Mouse (Mus musculus): Measurements from ENCODE around the gene Aebp1. TPM values are rescaled to one million over a fixed set of nuclear protein-coding genes. Genes with fewer than 3 reads are reported as not detected.

The Aebp1 gene
- total and polyA plus RNA-seq, 3 experiments, result not detected

DNA sequence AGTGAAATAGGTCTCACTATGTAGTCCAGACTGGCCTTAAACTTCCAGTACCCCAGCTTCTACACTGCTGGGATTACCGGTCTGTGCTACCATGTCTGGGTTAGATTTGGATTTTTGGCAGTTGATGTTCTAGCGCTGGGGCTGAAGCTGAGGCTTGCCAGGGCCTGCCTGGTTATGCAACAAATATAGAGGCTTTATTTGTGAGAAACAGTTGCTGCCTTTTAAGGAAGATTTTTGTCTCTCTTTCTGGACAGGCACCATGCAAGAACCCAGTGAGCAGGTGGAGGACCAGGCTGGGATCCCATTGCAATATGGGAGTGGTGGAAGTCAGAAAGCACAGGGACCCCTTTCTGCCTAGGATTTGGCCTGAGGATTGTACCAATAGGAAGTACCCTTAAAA is 20.0 kb upstream of the Aebp1 start:
- DNase-seq (ENCODE audit: low spot score) (no peak), ATAC-seq (ENCODE audit: extremely low read depth, insufficient number of reproducible peaks, low FRiP score, poor library complexity, severe bottlenecking) (no peak)
- H3K27me3 ChIP-seq (ENCODE audit: insufficient read depth, low read length), result no peaks in the 10 kb centered on the region; the same call in 1 of the 2 replicates
- H3K4me3 ChIP-seq (ENCODE audit: low read depth, low read length), result no peak overlapping the region
- peaks cover under 1% of the 10 kb centered on the region; the same call in 1 of the 2 replicates for H3K9me3 ChIP-seq (replicated peaks)
- peaks cover 3% of the 10 kb centered on the region for H3K4me1 ChIP-seq (ENCODE audit: insufficient read depth, low read depth, low read length)
- H3K36me3 ChIP-seq (replicated peaks), result no peaks in the 10 kb centered on the region
- TF ChIP-seq TAL1 (conservative IDR thresholded peaks at IDR 0.05; ENCODE audit: low read depth, low read length), result no peak
- TF ChIP-seq CTCF (IDR thresholded peaks at IDR 0.05; ENCODE audit: low read depth, low read length), result no peak
- no peak for TF ChIP-seq GATA1 (IDR thresholded peaks at IDR 0.05; ENCODE audit: borderline replicate concordance, low read length)
- TF ChIP-seq GATA2 (IDR thresholded peaks at IDR 0.05; ENCODE audit: borderline replicate concordance, low read depth, low read length), result no peak
- no peak for TF ChIP-seq POLR2AphosphoS5 (IDR thresholded peaks at IDR 0.05; ENCODE audit: insufficient replicate concordance, low read depth, low read length)

DNA sequence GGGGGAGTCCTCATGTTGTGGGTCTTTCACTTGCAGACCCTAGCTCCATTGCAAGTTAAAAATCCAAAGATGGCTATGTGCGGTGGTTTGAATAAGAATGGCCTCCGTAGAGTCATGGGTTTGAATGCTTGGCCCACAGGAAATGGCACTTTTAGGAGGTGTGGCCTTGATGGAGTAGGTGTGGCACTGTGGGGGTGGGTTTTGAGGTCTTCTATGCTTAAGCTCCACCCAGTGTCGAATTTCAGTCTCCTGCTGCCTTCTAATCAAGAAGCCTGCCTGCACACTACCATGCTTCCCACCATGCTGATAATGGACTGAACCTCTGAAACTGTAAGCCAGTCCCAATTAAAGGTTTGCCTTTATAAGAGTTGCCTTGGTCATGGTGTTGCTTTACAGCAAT is 18.6 kb upstream of the Aebp1 start:
- Histone ChIP-seq H3K27me3 (ENCODE audit: insufficient read depth, low read length) (peaks cover 2% of the 10 kb centered on the region), H3K36me3 (replicated peaks) (no peaks in the 10 kb centered on the region), H3K4me3 (ENCODE audit: low read depth, low read length) (no peak overlapping the region), H3K4me1 (ENCODE audit: insufficient read depth, low read depth, low read length) (no peaks in the 10 kb centered on the region), H3K9me3 (replicated peaks) (peaks cover 4% of the 10 kb centered on the region)
- no peak for TF ChIP-seq GATA2 (IDR thresholded peaks at IDR 0.05; ENCODE audit: borderline replicate concordance, low read depth, low read length)
- TF ChIP-seq POLR2AphosphoS5 (IDR thresholded peaks at IDR 0.05; ENCODE audit: insufficient replicate concordance, low read depth, low read length), result no peak
- no peak for TF ChIP-seq TAL1 (conservative IDR thresholded peaks at IDR 0.05; ENCODE audit: low read depth, low read length)
- TF ChIP-seq GATA1 (IDR thresholded peaks at IDR 0.05; ENCODE audit: borderline replicate concordance, low read length), result no peak
- TF ChIP-seq CTCF (IDR thresholded peaks at IDR 0.05; ENCODE audit: low read depth, low read length), result no peak
- DNase-seq (ENCODE audit: low spot score) (no peak), ATAC-seq (ENCODE audit: extremely low read depth, insufficient number of reproducible peaks, low FRiP score, poor library complexity, severe bottlenecking) (no peak)

DNA sequence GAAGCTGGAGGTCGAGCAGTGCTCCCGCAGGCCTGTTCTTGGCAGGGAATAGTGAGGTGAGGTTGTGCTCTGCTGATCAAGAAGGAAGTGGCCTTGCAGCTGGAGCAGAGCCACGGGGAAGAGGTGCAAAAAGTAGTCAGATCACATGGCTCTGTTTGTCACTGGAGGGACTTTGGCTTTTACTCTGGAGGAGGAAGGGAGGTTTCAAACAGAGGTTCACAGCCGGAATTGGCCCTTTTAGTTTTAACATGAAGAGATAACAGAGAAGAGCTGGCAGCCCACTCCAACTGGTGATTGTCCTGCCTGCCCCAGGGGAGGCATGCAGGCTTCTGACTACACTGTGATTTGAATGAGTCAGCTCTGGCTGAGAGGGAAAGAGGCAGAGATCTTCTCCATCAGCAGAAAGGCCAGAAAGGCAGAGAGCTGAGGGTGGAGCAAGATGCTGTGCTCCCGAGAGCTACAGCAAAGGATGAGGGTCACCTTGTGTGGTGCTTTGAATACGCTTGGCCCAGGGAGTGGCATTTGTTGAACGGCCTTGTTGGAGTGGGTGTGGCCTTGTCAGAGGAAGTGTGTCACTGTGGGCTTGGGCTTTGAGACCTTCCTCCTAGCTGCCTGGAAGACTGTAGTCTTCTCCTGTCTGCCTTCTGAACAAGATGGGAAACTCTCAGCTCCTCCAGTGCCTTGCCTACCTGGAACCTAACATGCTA is 15.0 kb upstream of the Aebp1 start:
- TF ChIP-seq POLR2AphosphoS5 (IDR thresholded peaks at IDR 0.05; ENCODE audit: insufficient replicate concordance, low read depth, low read length) (no peak), CTCF (IDR thresholded peaks at IDR 0.05; ENCODE audit: low read depth, low read length) (no peak), GATA1 (IDR thresholded peaks at IDR 0.05; ENCODE audit: borderline replicate concordance, low read length) (no peak), GATA2 (IDR thresholded peaks at IDR 0.05; ENCODE audit: borderline replicate concordance, low read depth, low read length) (no peak), TAL1 (conservative IDR thresholded peaks at IDR 0.05; ENCODE audit: low read depth, low read length) (no peak)
- H3K4me3 ChIP-seq (ENCODE audit: low read depth, low read length), result no peak overlapping the region
- no peaks in the 10 kb centered on the region for H3K36me3 ChIP-seq (replicated peaks)
- no peak for ATAC-seq (ENCODE audit: extremely low read depth, insufficient number of reproducible peaks, low FRiP score, poor library complexity, severe bottlenecking)
- H3K9me3 ChIP-seq (replicated peaks), result peaks cover 4% of the 10 kb centered on the region
- no peaks in the 10 kb centered on the region for H3K4me1 ChIP-seq (ENCODE audit: insufficient read depth, low read depth, low read length)
- peaks cover 2% of the 10 kb centered on the region for H3K27me3 ChIP-seq (ENCODE audit: insufficient read depth, low read length)
- no peak for DNase-seq (ENCODE audit: low spot score)

- H3K36me3 ChIP-seq (replicated peaks), result no peaks in the 10 kb centered on the region
- DNase-seq (ENCODE audit: low spot score) (no peak), ATAC-seq (ENCODE audit: extremely low read depth, insufficient number of reproducible peaks, low FRiP score, poor library complexity, severe bottlenecking) (no peak)
- TF ChIP-seq TAL1 (conservative IDR thresholded peaks at IDR 0.05; ENCODE audit: low read depth, low read length) (no peak), POLR2AphosphoS5 (IDR thresholded peaks at IDR 0.05; ENCODE audit: insufficient replicate concordance, low read depth, low read length) (no peak)
- H3K27me3 ChIP-seq (ENCODE audit: insufficient read depth, low read length), result peaks cover 2% of the 10 kb centered on the region
- peaks cover 4% of the 10 kb centered on the region for H3K9me3 ChIP-seq (replicated peaks)
- no peak overlapping the region for H3K4me3 ChIP-seq (ENCODE audit: low read depth, low read length)
- H3K4me1 ChIP-seq (ENCODE audit: insufficient read depth, low read depth, low read length), result no peaks in the 10 kb centered on the region
Measured at GRCm38 (mm10) chr11:5848741-5849140, 13.0 kb upstream of the Aebp1 start.

- DNase-seq (ENCODE audit: low spot score) (no peak), ATAC-seq (ENCODE audit: extremely low read depth, insufficient number of reproducible peaks, low FRiP score, poor library complexity, severe bottlenecking) (no peak)
- H3K4me1 ChIP-seq (ENCODE audit: insufficient read depth, low read depth, low read length), result no peaks in the 10 kb centered on the region
- no peaks in the 10 kb centered on the region for H3K36me3 ChIP-seq (replicated peaks)
- TF ChIP-seq TAL1 (conservative IDR thresholded peaks at IDR 0.05; ENCODE audit: low read depth, low read length) (no peak), GATA1 (IDR thresholded peaks at IDR 0.05; ENCODE audit: borderline replicate concordance, low read length) (no peak), GATA2 (IDR thresholded peaks at IDR 0.05; ENCODE audit: borderline replicate concordance, low read depth, low read length) (no peak), CTCF (IDR thresholded peaks at IDR 0.05; ENCODE audit: low read depth, low read length) (no peak), POLR2AphosphoS5 (IDR thresholded peaks at IDR 0.05; ENCODE audit: insufficient replicate concordance, low read depth, low read length) (no peak)
- peaks cover 2% of the 10 kb centered on the region for H3K27me3 ChIP-seq (ENCODE audit: insufficient read depth, low read length)
- no peak overlapping the region for H3K4me3 ChIP-seq (ENCODE audit: low read depth, low read length)
- peaks cover 4% of the 10 kb centered on the region for H3K9me3 ChIP-seq (replicated peaks)
Measured at GRCm38 (mm10) chr11:5849316-5849715, 12.4 kb upstream of the Aebp1 start.

DNA sequence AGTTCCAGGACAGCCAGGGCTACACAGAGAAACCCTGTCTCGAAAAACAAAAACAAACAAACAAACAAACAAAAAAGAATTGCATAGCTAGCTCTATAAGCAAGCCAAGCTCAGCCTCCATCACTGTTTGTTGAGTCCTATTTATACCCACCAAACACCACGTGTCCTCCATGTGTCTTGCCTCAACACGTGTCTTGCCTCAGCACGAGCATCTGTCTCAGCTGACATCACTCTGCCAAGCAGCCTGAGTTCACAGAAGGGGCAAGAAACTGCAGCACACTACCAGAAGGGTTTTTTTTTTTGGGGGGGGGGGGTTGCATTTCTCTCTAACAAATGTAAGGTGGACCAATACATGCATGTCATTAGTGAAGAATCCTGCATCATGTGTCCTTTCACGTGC is 11.3 kb upstream of the Aebp1 start:
- ATAC-seq (ENCODE audit: extremely low read depth, insufficient number of reproducible peaks, low FRiP score, poor library complexity, severe bottlenecking), result no peak
- no peak for DNase-seq (ENCODE audit: low spot score)
- no peak overlapping the region for H3K4me3 ChIP-seq (ENCODE audit: low read depth, low read length)
- no peaks in the 10 kb centered on the region for H3K4me1 ChIP-seq (ENCODE audit: insufficient read depth, low read depth, low read length)
- no peaks in the 10 kb centered on the region for H3K36me3 ChIP-seq (replicated peaks)
- H3K9me3 ChIP-seq (replicated peaks), result peaks cover 4% of the 10 kb centered on the region
- H3K27me3 ChIP-seq (ENCODE audit: insufficient read depth, low read length), result peaks cover 2% of the 10 kb centered on the region
- TF ChIP-seq GATA1 (IDR thresholded peaks at IDR 0.05; ENCODE audit: borderline replicate concordance, low read length) (no peak), POLR2AphosphoS5 (IDR thresholded peaks at IDR 0.05; ENCODE audit: insufficient replicate concordance, low read depth, low read length) (no peak)

Data from G1E (cell line).